Mouse (Mus musculus) hindbrain, embryonic 16.5 days (tissue): ENCODE results near the gene Shkbp1. TPM values are rescaled to one million over a fixed set of nuclear protein-coding genes. Genes with fewer than 3 reads are reported as not detected.

Experiments used
- ATAC-seq: fragments of 200-750 bp; cut with Nextera tagmentation; 2 replicates; pipeline ENCODE4 v1.8.0; 2017; ENCODE audit warnings: moderate TSS enrichment, moderate library complexity
- H3K27ac ChIP-seq: fragments of 300-500 bp; sonication (generic); 2 replicates; pipeline ENCODE4 v1.5.1; 2014; ENCODE audit warnings: low read depth, mild to moderate bottlenecking, control low read depth, low read length, moderate library complexity
- H3K27me3 ChIP-seq: fragments of 300-500 bp; sonication (generic); replicated peaks from 2 replicates; pipeline ENCODE4 v1.6.1; 2014; ENCODE audit warnings: low read length; ENCODE audit not compliant: control insufficient read depth, insufficient read depth
- H3K36me3 ChIP-seq: fragments of 300-500 bp; sonication (generic); 2 replicates; pipeline ENCODE4 v1.6.1; 2014; ENCODE audit warnings: mild to moderate bottlenecking, low read length, moderate library complexity, mixed read lengths; ENCODE audit not compliant: control insufficient read depth, insufficient read depth
- H3K4me1 ChIP-seq: fragments of 300-500 bp; sonication (generic); 2 replicates; pipeline ENCODE4 v1.6.1; 2014; ENCODE audit warnings: low read depth, low read length; ENCODE audit not compliant: control insufficient read depth, insufficient read depth
- H3K4me2 ChIP-seq: fragments of 300-500 bp; sonication (generic); 2 replicates; pipeline ENCODE4 v1.6.1; 2014; ENCODE audit warnings: mild to moderate bottlenecking, low read length, control low read depth, moderate library complexity
- H3K4me3 ChIP-seq: fragments of 300-500 bp; sonication (generic); 2 replicates; pipeline ENCODE4 v1.5.1; 2014; ENCODE audit warnings: mild to moderate bottlenecking, low read length, control low read depth, moderate library complexity
- H3K9ac ChIP-seq: fragments of 300-500 bp; sonication (generic); 2 replicates; pipeline ENCODE4 v1.6.1; 2014; ENCODE audit warnings: low read depth, mild to moderate bottlenecking, control low read depth, low read length, moderate library complexity
- H3K9me3 ChIP-seq: fragments of 300-500 bp; sonication (generic); 2 replicates; pipeline ENCODE4 v1.6.1; 2014; ENCODE audit warnings: mild to moderate bottlenecking, low read length, moderate library complexity; ENCODE audit not compliant: control insufficient read depth
- WGBS: fragments of 180-500 bp; shearing (Covaris S2); extraction: QIAGEN DNeasy Blood & Tissue Kit; methylation state at CpG from one replicate; pipeline ENCODE4 v1.1.7; 2014; 5-methylcytosine and 5-hydroxymethylcytosine counted together
- polyA plus RNA-seq: library from polyadenylated mRNA; unstranded; fragments of >200 nt; fragmentation: Nextera tagmentation; extraction: Ambion mirVana; gene quantifications from 2 replicates; pipeline ENCODE4 v1.2.1, GENCODE M21; 2015

Gene Shkbp1
- polyA plus RNA-seq, 1 experiment from 2014 or later: 31.6 TPM

DNA sequence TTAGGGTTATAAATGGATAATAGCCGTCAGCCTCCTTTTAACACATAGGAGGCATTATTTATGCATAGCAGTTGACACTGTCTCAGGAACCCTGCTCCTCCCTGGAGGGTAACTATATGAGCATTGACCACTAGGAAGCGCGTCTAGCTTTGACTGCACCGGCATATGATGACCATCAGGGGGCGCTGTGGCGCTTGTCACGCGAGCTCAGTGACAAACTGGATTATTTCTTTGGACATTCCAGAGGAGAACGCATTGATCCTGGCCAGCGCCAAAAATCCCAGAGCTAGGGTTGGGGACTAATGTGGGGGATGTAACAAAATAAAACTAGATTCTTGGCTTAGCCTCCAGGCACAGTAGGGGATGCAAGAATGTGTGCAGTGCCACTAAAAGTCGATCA is 53.6 kb downstream of the Shkbp1 start:
- ATAC-seq: 0 out of 2 replicates have a peak, but pooled peaks have one; percentile 34
- no peak overlapping the region for H3K4me3 ChIP-seq
- 9% methylated on average over 11 of the region's 11 CpGs for WGBS

GRCm38 (mm10) chr7:27300801-27301200 is 55.0 kb downstream of the Shkbp1 start:
- H3K9ac ChIP-seq: no peak overlapping the region
- no peak overlapping the region for H3K4me3 ChIP-seq
- peaks cover 3% of the 10 kb centered on the region; the same call in 1 of the 2 replicates for H3K27me3 ChIP-seq
- H3K4me2 ChIP-seq: no peak overlapping the region
- no peak for ATAC-seq
- no peaks in the 10 kb centered on the region for H3K4me1 ChIP-seq
- H3K9me3 ChIP-seq: no peaks in the 10 kb centered on the region
- 73% methylated on average over 5 of the region's 5 CpGs for WGBS
- H3K27ac ChIP-seq: no peak overlapping the region
- H3K36me3 ChIP-seq: no peaks in the 10 kb centered on the region

More for the DNA sequence above, 53.6 kb downstream of the Shkbp1 start:
- H3K9ac ChIP-seq: no peak overlapping the region
- H3K27me3 ChIP-seq: peaks cover 3% of the 10 kb centered on the region; the same call in 1 of the 2 replicates
- H3K9me3 ChIP-seq: no peaks in the 10 kb centered on the region
- H3K4me2 ChIP-seq: no peak overlapping the region
- H3K27ac ChIP-seq: no peak overlapping the region
- no peaks in the 10 kb centered on the region for H3K36me3 ChIP-seq
- no peaks in the 10 kb centered on the region for H3K4me1 ChIP-seq

DNA sequence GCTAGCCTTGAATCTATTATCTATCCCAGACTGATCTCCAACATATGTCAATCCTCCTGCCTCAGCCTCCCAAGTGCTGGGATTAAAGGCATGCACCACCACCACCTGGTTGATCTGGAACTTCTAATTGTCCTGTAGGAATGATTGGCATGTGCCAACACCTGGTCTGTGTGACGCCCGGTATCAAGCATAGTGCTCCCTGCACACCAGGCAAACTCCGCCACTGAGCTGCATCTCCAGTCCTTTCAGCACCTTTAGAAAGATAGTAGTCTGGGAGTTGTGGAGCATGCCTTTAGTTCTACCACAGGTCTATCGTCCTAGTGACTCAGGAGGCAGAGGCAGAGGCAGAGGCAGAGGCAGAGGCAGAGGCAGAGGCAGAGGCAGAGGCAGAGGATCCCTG is 55.5 kb downstream of the Shkbp1 start:
- no peaks in the 10 kb centered on the region for H3K36me3 ChIP-seq
- no peaks in the 10 kb centered on the region for H3K4me1 ChIP-seq
- no peak for ATAC-seq
- H3K9me3 ChIP-seq: no peaks in the 10 kb centered on the region
- WGBS: 87% methylated on average over 4 of the region's 4 CpGs
- H3K27me3 ChIP-seq: peaks cover 3% of the 10 kb centered on the region; the same call in 1 of the 2 replicates
- no peak overlapping the region for H3K9ac ChIP-seq
- H3K4me2 ChIP-seq: no peak overlapping the region
- H3K4me3 ChIP-seq: no peak overlapping the region
- no peak overlapping the region for H3K27ac ChIP-seq

- Histone ChIP-seq H3K9ac (no peak overlapping the region), H3K4me3 (no peak overlapping the region), H3K4me2 (no peak overlapping the region), H3K27ac (no peak overlapping the region), H3K36me3 (no peaks in the 10 kb centered on the region), H3K27me3 (peaks cover 2% of the 10 kb centered on the region; the same call in 1 of the 2 replicates), H3K4me1 (no peaks in the 10 kb centered on the region), H3K9me3 (no peaks in the 10 kb centered on the region)
- whole genome bisulfite sequencing: 83% methylated on average over 6 of the region's 6 CpGs
- no peak for ATAC-seq
Measured at GRCm38 (mm10) chr7:27298816-27299215, 57.0 kb downstream of the Shkbp1 start.

DNA sequence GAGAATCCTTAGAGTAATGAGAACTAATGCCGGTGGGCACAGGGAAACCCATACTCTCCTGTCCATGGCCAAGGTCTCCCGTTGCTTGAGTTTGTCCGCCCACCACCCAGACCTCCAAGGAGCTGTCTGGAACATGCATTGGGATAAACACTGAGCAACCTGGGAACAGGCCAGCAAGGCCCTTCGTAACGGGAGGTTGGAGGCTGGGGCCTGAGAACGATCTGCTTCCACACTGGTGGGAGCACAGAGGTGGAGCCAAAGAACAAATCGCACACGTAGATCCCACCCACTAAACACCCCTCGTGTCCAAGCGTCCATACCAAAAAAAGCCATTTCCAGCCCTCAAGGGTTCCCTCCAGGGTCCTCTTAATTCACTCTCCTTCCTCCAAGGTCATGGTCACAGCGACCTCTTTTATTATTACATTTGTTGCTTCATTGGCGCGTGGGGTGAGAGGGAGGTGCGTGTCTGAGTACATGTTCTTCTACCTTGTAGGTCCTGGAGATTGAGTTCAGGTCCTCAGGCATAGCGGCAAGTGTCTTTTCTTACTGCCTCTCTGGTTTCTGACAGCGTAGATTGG is 57.7 kb downstream of the Shkbp1 start:
- Histone ChIP-seq H3K9me3 (no peaks in the 10 kb centered on the region), H3K27ac (no peak overlapping the region), H3K4me2 (no peak overlapping the region), H3K9ac (no peak overlapping the region), H3K27me3 (no peaks in the 10 kb centered on the region), H3K4me1 (no peaks in the 10 kb centered on the region), H3K4me3 (no peak overlapping the region), H3K36me3 (no peaks in the 10 kb centered on the region)
- 88% methylated on average over 16 of the region's 16 CpGs for WGBS
- ATAC-seq: no peak

- 89% methylated on average over 4 of the region's 4 CpGs for WGBS
- Histone ChIP-seq H3K36me3 (no peaks in the 10 kb centered on the region), H3K9ac (no peak overlapping the region), H3K4me1 (no peaks in the 10 kb centered on the region), H3K27me3 (no peaks in the 10 kb centered on the region), H3K9me3 (no peaks in the 10 kb centered on the region), H3K4me3 (no peak overlapping the region), H3K27ac (no peak overlapping the region), H3K4me2 (no peak overlapping the region)
- ATAC-seq: no peak
Measured at GRCm38 (mm10) chr7:27296518-27296917, 59.3 kb downstream of the Shkbp1 start.

DNA sequence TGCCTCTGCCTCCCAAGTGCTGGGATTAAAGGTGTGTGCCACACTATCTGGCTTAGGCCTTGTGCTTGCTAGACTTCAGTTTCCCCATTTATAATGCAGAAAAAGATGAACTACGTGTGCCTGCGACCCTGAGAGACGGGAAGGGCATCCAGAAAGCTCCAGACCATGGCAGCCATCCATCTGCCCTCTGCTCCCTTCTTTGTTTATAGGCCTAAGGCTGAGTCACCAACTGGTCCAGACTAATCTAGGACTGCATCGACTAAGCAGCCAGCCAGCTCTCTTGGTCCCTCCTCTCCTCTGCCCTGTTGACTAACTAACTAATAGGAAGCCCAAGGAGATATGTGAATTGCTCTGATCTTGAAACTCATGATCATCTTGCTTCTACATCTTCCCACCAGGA is 59.9 kb downstream of the Shkbp1 start:
- H3K9ac ChIP-seq: no peak overlapping the region
- no peaks in the 10 kb centered on the region for H3K27me3 ChIP-seq
- H3K36me3 ChIP-seq: no peaks in the 10 kb centered on the region
- H3K27ac ChIP-seq: no peak overlapping the region
- 75% methylated on average over 4 of the region's 4 CpGs for WGBS
- no peak for ATAC-seq
- no peaks in the 10 kb centered on the region for H3K4me1 ChIP-seq
- H3K4me3 ChIP-seq: no peak overlapping the region
- no peaks in the 10 kb centered on the region for H3K9me3 ChIP-seq
- H3K4me2 ChIP-seq: no peak overlapping the region

Other genes starting within 250 kb of the Shkbp1 start
- 0.16 and 0.34 TPM in 2 replicates for gene Cyp2f2, start 236.1 kb downstream of the Shkbp1 start, polyA plus RNA-seq
- 0.13 and 0.30 TPM in 2 replicates for gene Cyp2t4, start 202.3 kb downstream of the Shkbp1 start, polyA plus RNA-seq
- 92.7 and 102 TPM in 2 replicates for gene Egln2, start 189.2 kb downstream of the Shkbp1 start, polyA plus RNA-seq
- gene Rab4b, start 177.1 kb downstream of the Shkbp1 start, polyA plus RNA-seq: 112 and 118 TPM in 2 replicates
- gene Gm21983, start 174.9 kb downstream of the Shkbp1 start, polyA plus RNA-seq: not detected in 2 replicates
- gene Mia, start 174.9 kb downstream of the Shkbp1 start, polyA plus RNA-seq: 30.3 and 40.5 TPM in 2 replicates
- gene BC024978, start 160.2 kb downstream of the Shkbp1 start, polyA plus RNA-seq: 2.7 and 3.7 TPM in 2 replicates
- gene Snrpa, start 159.7 kb downstream of the Shkbp1 start, polyA plus RNA-seq: 177 and 194 TPM in 2 replicates
- 5.7 and 5.9 TPM in 2 replicates for gene Itpkc, start 127.4 kb downstream of the Shkbp1 start, polyA plus RNA-seq
- gene Coq8b, start 123.0 kb downstream of the Shkbp1 start, polyA plus RNA-seq: 21.8 and 23.9 TPM in 2 replicates
- 54.4 and 59.5 TPM in 2 replicates for gene Numbl, start 97.6 kb downstream of the Shkbp1 start, polyA plus RNA-seq
- gene Ltbp4, start 18.3 kb downstream of the Shkbp1 start, polyA plus RNA-seq: 14.1 and 17.2 TPM in 2 replicates
- gene Gm20479, start 1.4 kb upstream of the Shkbp1 start, polyA plus RNA-seq: not detected in 2 replicates
- 3.1 and 3.7 TPM in 2 replicates for gene Sptbn4, start 91.7 kb upstream of the Shkbp1 start, polyA plus RNA-seq
- gene Blvrb, start 92.0 kb upstream of the Shkbp1 start, polyA plus RNA-seq: 23.4 and 23.7 TPM in 2 replicates
- 9.7 and 10.7 TPM in 2 replicates for gene Sertad3, start 117.7 kb upstream of the Shkbp1 start, polyA plus RNA-seq
- gene Sertad1, start 130.9 kb upstream of the Shkbp1 start, polyA plus RNA-seq: 9.8 and 11.4 TPM in 2 replicates
- gene Prx, start 143.3 kb upstream of the Shkbp1 start, polyA plus RNA-seq: 1.8 and 1.9 TPM in 2 replicates
- 1.4 and 1.5 TPM in 2 replicates for gene Hipk4, start 167.2 kb upstream of the Shkbp1 start, polyA plus RNA-seq
- 231 and 263 TPM in 2 replicates for gene Pld3, start 197.2 kb upstream of the Shkbp1 start, polyA plus RNA-seq
- gene 2310022A10Rik, start 197.2 kb upstream of the Shkbp1 start, polyA plus RNA-seq: 33.7 and 35.7 TPM in 2 replicates
- 63.0 and 72.9 TPM in 2 replicates for gene Akt2, start 235.5 kb upstream of the Shkbp1 start, polyA plus RNA-seq